Comparison of ENCODE assay signal across 10 mouse cellular contexts in genomic region chr13:5869433-5869832, GRCm38 (mm10). TPM values are rescaled to one million over a fixed set of nuclear protein-coding genes. Genes with fewer than 3 reads are reported as not detected.
A peak's percentile ranks its signal among the peaks of the same experiment; 100 is the strongest.
DNase-seq lines count a peak whose midpoint lies in the region; ATAC-seq and TF ChIP-seq lines count a peak whose summit lies in the region.
"Had no signal": no experiment of that assay in that cellular context is flagged by ENCODE, and none has a peak within 500 bp of the region (broad histone marks: within the 10 kb centered on the region; RNA-seq: fewer than 3 reads in every experiment).

No protein-coding gene starts in this region.

- H3K4me2 ChIP-seq in lung, embryonic 16.5 days (ENCODE audit: low read depth, low read length) = peak overlapping the region; percentile 16
- H3K4me2 ChIP-seq in heart, postnatal 0 days (ENCODE audit: low read depth, low read length) = peak overlapping the region; percentile 44
- H3K4me2 ChIP-seq: midbrain, embryonic 13.5 days had no signal

- H3K27ac ChIP-seq in heart, adult 2 months = peak overlapping the region; percentile 64
- H3K27ac ChIP-seq in lung, embryonic 16.5 days (ENCODE audit: low read length) = peak overlapping the region; percentile 85
- peak overlapping the region; percentile 67 for H3K27ac ChIP-seq in heart, postnatal 0 days (ENCODE audit: low read depth)
- H3K27ac ChIP-seq: midbrain, embryonic 13.5 days had no signal

- TF ChIP-seq POLR2A in heart, adult 2 months (IDR thresholded peaks at IDR 0.05; ENCODE audit: insufficient read depth, low read depth, low read length) = no peak

- no peak for ATAC-seq in lung, embryonic 16.5 days (ENCODE audit: low read depth)
- ATAC-seq in heart, postnatal 0 days (ENCODE audit: insufficient read depth, low read depth) = no peak
- ATAC-seq: midbrain, embryonic 13.5 days had no signal

- intact Hi-C loops in heart, adult 2 months (cut with DNase I) = loop anchor here (10.0 kb wide), 1 partner anchor 925 kb away; no protein-coding TSS in a partner anchor
- intact Hi-C loops in heart, postnatal 36 days (cut with DNase I) = loop anchor here (5.0 kb wide), 2 partner anchors 432 to 522 kb away; no protein-coding TSS in a partner anchor

- H3K36me3 ChIP-seq in heart, adult 2 months (ENCODE audit: control insufficient read depth, insufficient read depth, low read length) = peaks cover 58% of the 10 kb centered on the region
- H3K36me3 ChIP-seq in lung, embryonic 16.5 days (ENCODE audit: control insufficient read depth, insufficient read depth, low read length) = peaks cover 28% of the 10 kb centered on the region
- peaks cover 51% of the 10 kb centered on the region for H3K36me3 ChIP-seq in heart, postnatal 0 days (replicated peaks; ENCODE audit: control insufficient read depth, insufficient read depth, low read length)

- peak overlapping the region; percentile 19; the same call in 1 of the 2 replicates for H3K4me3 ChIP-seq in heart, adult 2 months
- H3K4me3 ChIP-seq in lung, embryonic 16.5 days (ENCODE audit: low read length) = no peak overlapping the region
- no peak overlapping the region for H3K4me3 ChIP-seq in heart, postnatal 0 days (ENCODE audit: low read depth, low read length)
- H3K4me3 ChIP-seq: midbrain, embryonic 13.5 days had no signal

- no peaks in the 10 kb centered on the region for H3K27me3 ChIP-seq in heart, adult 2 months (ENCODE audit: control insufficient read depth, insufficient read depth, low read length)
- no peaks in the 10 kb centered on the region for H3K27me3 ChIP-seq in lung, embryonic 16.5 days (ENCODE audit: control insufficient read depth, insufficient read depth, low read depth, low read length)
- no peaks in the 10 kb centered on the region for H3K27me3 ChIP-seq in heart, postnatal 0 days (ENCODE audit: control insufficient read depth, insufficient read depth, low read length)
- H3K27me3 ChIP-seq: midbrain, embryonic 13.5 days had no signal

- no peak overlapping the region; the same call in 1 of the 2 replicates for H3K9ac ChIP-seq in heart, adult 2 months (ENCODE audit: low read depth, low read length)
- H3K9ac ChIP-seq in lung, embryonic 16.5 days (ENCODE audit: low read length) = peak overlapping the region; percentile 12; the same call in 1 of the 2 replicates
- H3K9ac ChIP-seq in heart, postnatal 0 days (replicated peaks; ENCODE audit: low read depth, low read length) = no peak overlapping the region; the same call in 1 of the 2 replicates
- H3K9ac ChIP-seq: midbrain, embryonic 13.5 days had no signal

- no peak for TF ChIP-seq CTCF in heart, adult 2 months (IDR thresholded peaks at IDR 0.05)
- TF ChIP-seq CTCF in heart, postnatal 0 days (IDR thresholded peaks at IDR 0.05; ENCODE audit: low read depth) = no peak

- no peaks in the 10 kb centered on the region for H3K9me3 ChIP-seq in lung, embryonic 16.5 days (ENCODE audit: control insufficient read depth, low read length)
- no peaks in the 10 kb centered on the region for H3K9me3 ChIP-seq in heart, postnatal 0 days (replicated peaks; ENCODE audit: control insufficient read depth, low read length)
- H3K9me3 ChIP-seq: midbrain, embryonic 13.5 days had no signal

- H3K79me2 ChIP-seq in heart, adult 2 months (replicated peaks; ENCODE audit: control insufficient read depth, insufficient read depth, low read length) = peaks cover 5% of the 10 kb centered on the region

- peaks cover 16% of the 10 kb centered on the region for H3K4me1 ChIP-seq in heart, adult 2 months (ENCODE audit: control insufficient read depth, insufficient read depth, low read length)
- H3K4me1 ChIP-seq in lung, embryonic 16.5 days (replicated peaks; ENCODE audit: control insufficient read depth, insufficient read depth, low read length) = peaks cover 35% of the 10 kb centered on the region
- peaks cover 29% of the 10 kb centered on the region for H3K4me1 ChIP-seq in heart, postnatal 0 days (ENCODE audit: control insufficient read depth, insufficient read depth)

- 25% methylated on average over 5 of the region's 5 CpGs for WGBS in heart, adult 2 months
- WGBS in lung, embryonic 16.5 days = 29% methylated on average over 5 of the region's 5 CpGs
- WGBS in heart, postnatal 0 days = 42% methylated on average over 5 of the region's 5 CpGs

- no peak for DNase-seq in heart, adult 2 months
- DNase-seq in heart, postnatal 36 days = no peak
- DNase-seq in lung, adult 18-20 months = no peak
- no peak for DNase-seq in heart, postnatal 0 days (ENCODE audit: low spot score)
- DNase-seq in yolk sac, embryonic 10.5 days (ENCODE audit: low spot score) = peak; percentile 4
- DNase-seq in cerebellum, adult 8-10 months = no peak
- DNase-seq in testis, postnatal 10 days (ENCODE audit: low spot score) = no peak
- DNase-seq: left cerebral cortex, postnatal 4 days had no signal

- no peak for TF ChIP-seq EP300 in heart, adult 2 months (IDR thresholded peaks at IDR 0.05; ENCODE audit: insufficient read depth, low read depth, low read length)
- TF ChIP-seq EP300 in heart, postnatal 0 days (IDR thresholded peaks at IDR 0.05; ENCODE audit: low read depth) = no peak

RNA-seq across cellular contexts. Expression of gene Klf6, which starts 8.2 kb away (rescaled TPM):
- 10 to 100 TPM; 51.8 to 55.8 TPM for total RNA-seq in heart, adult 2 months (2021)
- 13.7 and 23.1 TPM in 2 replicates for polyA plus RNA-seq in heart, adult 2 months (2012; rRNA removed)
- total RNA-seq in heart, postnatal 36 days (2021) = 10 to 100 TPM; 52.0 to 65.6 TPM
- polyA plus RNA-seq in lung, embryonic 16.5 days (2015; fragmentation: Nextera tagmentation; extraction: Ambion mirVana) = 86.9 and 95.5 TPM in 2 replicates
- total RNA-seq in heart, postnatal 0 days (2014; rRNA removed; ENCODE audit: low replicate concordance) = 65.3 and 92.1 TPM in 2 replicates
- 54.6 and 59.6 TPM in 2 replicates for polyA plus RNA-seq in heart, postnatal 0 days (2015; fragmentation: Nextera tagmentation; extraction: Ambion mirVana)
